Mouse (Mus musculus): ENCODE results near the gene Mid1.
"Not testable (repeated sequence)": the region's sequence is repeated elsewhere in the genome, so short reads cannot be mapped to it uniquely, and the experiment has no call there.

DNA sequence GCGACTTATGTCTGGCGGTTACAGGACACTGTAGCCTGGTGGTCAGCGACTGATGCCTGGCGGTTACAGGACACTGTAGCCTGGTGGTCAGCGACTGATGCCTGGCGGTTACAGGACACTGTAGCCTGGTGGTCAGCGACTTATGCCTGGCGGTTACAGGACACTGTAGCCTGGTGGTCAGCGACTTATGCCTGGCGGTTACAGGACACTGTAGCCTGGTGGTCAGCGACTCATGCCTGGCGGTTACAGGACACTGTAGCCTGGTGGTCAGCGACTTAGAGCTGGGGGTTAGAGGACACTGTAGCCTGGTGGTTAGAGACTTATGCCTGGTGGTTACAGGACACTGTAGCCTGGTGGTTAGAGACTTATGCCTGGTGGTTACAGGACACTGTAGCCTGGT is 328.4 kb downstream of the Mid1 start:
- TF ChIP-seq CTCF (conservative IDR thresholded peaks at IDR 0.05; ENCODE audit: insufficient read depth, insufficient read length, low read depth, low read length); POLR2A (IDR thresholded peaks at IDR 0.05; ENCODE audit: low read depth, low read length): not testable (repeated sequence)

All from kidney, adult 2 months (tissue).